Mouse (Mus musculus) cortical plate, adult 2 months (tissue): ENCODE results near the gene Patj.

ENCODE experiments used
- CTCF ChIP-seq: fragments of 200-500 bp; IDR thresholded peaks from 2 replicates; pipeline ENCODE4 v1.5.1; 2011; ENCODE audit warnings: mild to moderate bottlenecking, control low read depth, low read length; ENCODE audit not compliant: insufficient read depth; ENCODE audit errors: extremely low read depth
- POLR2A ChIP-seq: fragments of 200-500 bp; IDR thresholded peaks from 2 replicates; pipeline ENCODE4 v1.6.1; 2011; ENCODE audit warnings: mild to moderate bottlenecking, low read length, control low read depth; ENCODE audit not compliant: insufficient read depth; ENCODE audit errors: extremely low read depth

DNA sequence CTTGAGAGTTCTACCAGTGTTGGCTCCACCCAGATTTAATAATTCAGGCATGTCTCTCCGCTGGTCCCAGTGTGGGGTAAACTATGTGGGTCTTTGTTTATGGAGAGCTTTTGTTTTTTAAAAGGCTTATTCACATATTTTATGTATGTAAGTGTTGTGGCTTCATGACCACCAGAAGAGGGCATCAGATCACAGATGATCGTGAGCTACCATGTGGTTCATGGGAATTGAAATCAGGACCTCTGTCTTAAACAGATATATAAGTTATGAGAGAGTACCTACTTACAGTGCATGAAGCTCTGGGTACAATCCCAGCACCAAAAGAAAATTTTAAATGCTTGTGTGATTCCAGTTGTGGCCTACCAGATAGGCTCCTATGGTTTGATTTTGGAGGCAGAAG is 344.2 kb downstream of the Patj start:
- TF ChIP-seq CTCF (peak; percentile 48; the same call in 1 of the 2 replicates), POLR2A (no peak)
